Mouse (Mus musculus) brain, embryonic 14.5 days (tissue): Measurements from ENCODE around the gene Ang4.

Experiments
- CTCF ChIP-seq: fragments of 200-500 bp; IDR thresholded peaks from 2 replicates; pipeline ENCODE4 v1.5.1; 2012; ENCODE audit warnings: inconsistent platforms, mild to moderate bottlenecking, moderate library complexity, borderline replicate concordance; ENCODE audit not compliant: insufficient read depth, insufficient read length; ENCODE audit errors: extremely low read depth
- POLR2A ChIP-seq: fragments of 200-500 bp; IDR thresholded peaks from 2 replicates; pipeline ENCODE4 v1.6.1; 2012; ENCODE audit warnings: mild to moderate bottlenecking, inconsistent platforms, borderline replicate concordance; ENCODE audit not compliant: poor library complexity, insufficient read depth, insufficient read length, severe bottlenecking; ENCODE audit errors: extremely low read depth

- TF ChIP-seq CTCF, result no peak
- TF ChIP-seq POLR2A, result no peak
Observed at GRCm38 (mm10) chr14:51773490-51773889, at the start of gene Ang4.
